Mouse (Mus musculus): ENCODE results near the gene Abca5. TPM values are rescaled to one million over a fixed set of nuclear protein-coding genes. Genes with fewer than 3 reads are reported as not detected.

Abca5 gene
- polyA plus RNA-seq, 1 experiment = 13.7 TPM

- H3K4me3 ChIP-seq (ENCODE audit: insufficient read depth, low read length) = no peak overlapping the region
- no peak for TF ChIP-seq POLR2A (IDR thresholded peaks at IDR 0.05; ENCODE audit: low read depth, low read length)
- no peak for TF ChIP-seq CTCF (IDR thresholded peaks at IDR 0.05; ENCODE audit: borderline replicate concordance, insufficient read depth, low read length)
- H3K4me1 ChIP-seq (ENCODE audit: control insufficient read depth, insufficient read depth, low read length) = no peaks in the 10 kb centered on the region
- no peak overlapping the region for H3K27ac ChIP-seq (ENCODE audit: insufficient read depth, low read length)
Measured at GRCm38 (mm10) chr11:110237466-110237865, 100.0 kb downstream of the Abca5 start.

- no peaks in the 10 kb centered on the region for H3K4me1 ChIP-seq (ENCODE audit: control insufficient read depth, insufficient read depth, low read length)
- no peak overlapping the region for H3K27ac ChIP-seq (ENCODE audit: insufficient read depth, low read length)
- TF ChIP-seq CTCF (IDR thresholded peaks at IDR 0.05; ENCODE audit: borderline replicate concordance, insufficient read depth, low read length) (no peak), POLR2A (IDR thresholded peaks at IDR 0.05; ENCODE audit: low read depth, low read length) (no peak)
- no peak overlapping the region for H3K4me3 ChIP-seq (ENCODE audit: insufficient read depth, low read length)
Measured at GRCm38 (mm10) chr11:110232975-110233374, 104.5 kb downstream of the Abca5 start.

Other genes starting within 250 kb of the Abca5 start
- 1.0 TPM in 1 of 2 replicates, not detected in the other for gene Abca8a, start 241.7 kb downstream of the Abca5 start, polyA plus RNA-seq (2011; ENCODE audit: insufficient read length, low read depth, missing spikeins)
- gene Abca9, start 169.5 kb downstream of the Abca5 start, polyA plus RNA-seq (2011; ENCODE audit: insufficient read length, low read depth, missing spikeins) = 0.65 and 2.7 TPM in 2 replicates
- 1.2 and 1.3 TPM in 2 replicates for gene Abca6, start 85.9 kb downstream of the Abca5 start, polyA plus RNA-seq (2011; ENCODE audit: insufficient read length, low read depth, missing spikeins)
- 3.6 and 4.7 TPM in 2 replicates for gene Map2k6, start 61.4 kb upstream of the Abca5 start, polyA plus RNA-seq (2011; ENCODE audit: insufficient read length, low read depth, missing spikeins)